Mouse (Mus musculus): ENCODE measurements around the gene Raet1e. TPM values are rescaled to one million over a fixed set of nuclear protein-coding genes. Genes with fewer than 3 reads are reported as not detected.
"Not testable (repeated sequence)": the region's sequence is repeated elsewhere in the genome, so short reads cannot be mapped to it uniquely, and the experiment has no call there.

Gene Raet1e
- polyA plus RNA-seq (2015; fragmentation: Nextera tagmentation; extraction: Ambion mirVana), result 0.91 and 1.4 TPM in 2 replicates

DNA sequence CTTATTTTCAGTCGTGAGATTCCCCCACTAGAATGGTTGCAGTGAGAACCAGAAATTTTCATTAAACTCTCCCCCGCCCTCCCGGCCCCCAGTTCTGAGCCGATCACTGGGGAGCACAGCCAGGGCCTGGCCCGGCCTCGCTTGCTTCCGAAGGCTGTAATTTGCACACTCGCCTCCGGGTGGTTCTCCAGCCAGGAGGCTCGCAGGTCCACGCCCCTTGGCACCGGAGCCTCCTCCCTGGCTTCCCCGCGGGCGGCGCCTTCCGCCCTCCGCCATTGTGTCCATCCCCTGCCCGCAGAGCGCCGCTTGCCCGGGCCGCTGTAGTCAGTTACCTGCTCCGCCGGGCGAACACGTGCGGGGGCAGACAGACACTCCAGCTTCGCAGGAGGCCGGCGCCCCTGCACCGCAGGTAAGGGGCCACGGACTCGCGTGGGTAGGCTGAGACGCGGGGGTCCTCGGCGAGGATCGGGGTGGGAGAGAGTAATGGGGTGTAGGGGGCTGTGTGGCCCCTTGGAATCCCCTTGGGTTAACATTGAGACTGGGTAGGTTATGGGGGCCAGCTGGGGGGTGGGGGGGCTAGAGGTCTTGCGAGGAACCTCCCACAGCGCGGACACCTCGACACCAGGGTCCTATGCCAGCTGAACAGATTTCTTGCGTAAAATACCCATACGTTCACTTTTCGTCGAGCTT is at the start of gene Raet1e, which contains the start of gene H60b:
Raet1e (plus strand) TSS at position 260 of the 690 bp plus-strand sequence.
H60b (plus strand) TSS at position 277 of the 690 bp plus-strand sequence.
- not testable (repeated sequence) for H3K36me3 ChIP-seq; H3K9me3 ChIP-seq (replicated peaks); H3K9ac ChIP-seq (replicated peaks); H3K27ac ChIP-seq (replicated peaks)
- under 1% methylated on average over 47 of the region's 48 CpGs for WGBS
- ATAC-seq (ENCODE audit: low FRiP score), result 0 out of 2 replicates have a peak, but pooled peaks have one; percentile 25
- Histone ChIP-seq H3K27me3 (replicated peaks) (peaks cover 73% of the 10 kb centered on the region), H3K4me3 (replicated peaks) (peak within 1 kb of the TSS; percentile 22), H3K4me2 (peak within 1 kb of the TSS; percentile 53), H3K4me1 (peaks cover 14% of the 10 kb centered on the region)

DNA sequence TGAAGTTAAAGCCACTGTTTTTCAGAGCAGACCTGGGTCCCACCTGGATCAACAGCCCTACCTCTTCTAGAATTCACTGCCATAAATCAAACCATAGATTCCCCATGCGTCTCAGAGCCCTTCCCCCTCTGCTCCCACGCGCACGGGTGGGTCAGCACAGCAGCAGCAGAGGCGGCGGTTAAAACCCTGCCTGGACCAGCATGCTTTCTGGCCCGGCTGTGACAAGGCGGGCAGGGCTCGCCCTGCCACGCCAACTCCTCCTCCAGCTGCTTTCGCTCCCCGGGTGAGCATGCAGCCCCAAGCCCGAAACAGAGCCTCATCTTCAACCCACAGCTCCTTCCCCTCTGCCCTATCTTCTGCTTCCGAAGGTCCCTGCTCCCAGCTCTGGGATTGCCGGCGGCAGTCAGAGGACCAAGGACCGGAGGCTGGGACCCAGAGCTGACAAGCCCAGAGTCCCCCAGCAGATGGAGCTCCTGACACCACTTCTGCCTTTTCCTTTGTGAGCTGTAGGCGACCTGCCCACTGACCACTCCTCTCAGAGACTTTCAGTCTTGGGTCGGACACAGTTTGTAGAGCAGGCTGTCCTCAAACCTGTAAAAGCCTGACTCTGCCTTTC is 17.6 kb upstream of the Raet1e start:
- WGBS, result 1% methylated on average over 19 of the region's 19 CpGs

DNA sequence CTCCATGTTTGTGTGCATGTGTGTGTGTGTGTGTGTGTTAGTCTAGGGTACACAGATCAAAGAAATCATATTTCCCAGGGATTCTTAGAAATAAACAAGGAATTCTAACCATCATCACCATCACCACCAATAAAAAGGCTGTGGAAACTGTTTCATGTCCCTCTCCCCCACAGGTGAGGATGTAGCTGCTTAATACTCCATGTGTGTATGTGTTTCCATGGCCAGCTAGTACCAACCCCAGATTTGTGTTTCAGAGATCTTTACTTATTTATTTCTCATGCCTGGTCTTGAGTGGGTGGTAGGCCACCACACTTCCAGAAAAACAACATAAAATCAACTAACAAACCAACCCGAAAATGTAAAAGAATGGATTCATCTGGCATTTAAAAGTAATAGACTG is 16.2 kb upstream of the Raet1e start:
- H3K4me3 ChIP-seq (replicated peaks); H3K27ac ChIP-seq (replicated peaks); H3K4me1 ChIP-seq; H3K27me3 ChIP-seq (replicated peaks); H3K36me3 ChIP-seq; ATAC-seq (ENCODE audit: low FRiP score); H3K4me2 ChIP-seq; H3K9me3 ChIP-seq (replicated peaks); H3K9ac ChIP-seq (replicated peaks): not testable (repeated sequence)
- WGBS, result 91% methylated on average over 1 of the region's 1 CpGs

More for the DNA sequence above, 17.6 kb upstream of the Raet1e start:
- Histone ChIP-seq H3K27ac (replicated peaks) (no peak overlapping the region), H3K9ac (replicated peaks) (peak overlapping the region; percentile 48), H3K4me1 (no peaks in the 10 kb centered on the region), H3K4me2 (peak overlapping the region; percentile 81), H3K27me3 (replicated peaks) (no peaks in the 10 kb centered on the region), H3K9me3 (replicated peaks) (no peaks in the 10 kb centered on the region), H3K4me3 (replicated peaks) (peak overlapping the region; percentile 45), H3K36me3 (no peaks in the 10 kb centered on the region)
- peak; percentile 74 for ATAC-seq (ENCODE audit: low FRiP score)

DNA sequence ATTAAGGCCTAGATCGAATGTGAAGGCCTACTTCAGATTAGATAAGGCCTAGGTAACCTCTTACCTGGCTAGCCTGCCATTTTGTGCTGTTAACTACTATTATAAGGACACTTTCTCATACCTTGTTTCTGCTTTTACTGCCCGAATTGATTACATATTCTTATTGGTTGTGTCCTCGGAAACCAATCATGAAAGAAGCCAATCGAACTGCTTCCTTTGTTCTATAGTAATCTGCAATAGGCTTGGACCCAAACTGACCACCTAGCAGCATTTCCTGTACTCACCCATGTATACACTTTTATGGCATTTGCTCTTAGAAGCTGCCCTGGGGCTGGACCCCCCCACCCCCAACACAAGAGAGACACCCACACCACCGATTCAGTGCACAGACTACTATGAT is 15.4 kb upstream of the Raet1e start:
- WGBS, result 71% methylated on average over 5 of the region's 5 CpGs
- H3K9me3 ChIP-seq (replicated peaks), result no peaks in the 10 kb centered on the region
- H3K9ac ChIP-seq (replicated peaks), result no peak overlapping the region
- no peaks in the 10 kb centered on the region for H3K4me1 ChIP-seq
- no peak for ATAC-seq (ENCODE audit: low FRiP score)
- H3K4me2 ChIP-seq, result no peak overlapping the region
- H3K27me3 ChIP-seq (replicated peaks), result no peaks in the 10 kb centered on the region
- H3K36me3 ChIP-seq, result no peaks in the 10 kb centered on the region
- no peak overlapping the region for H3K27ac ChIP-seq (replicated peaks)
- H3K4me3 ChIP-seq (replicated peaks), result no peak overlapping the region

DNA sequence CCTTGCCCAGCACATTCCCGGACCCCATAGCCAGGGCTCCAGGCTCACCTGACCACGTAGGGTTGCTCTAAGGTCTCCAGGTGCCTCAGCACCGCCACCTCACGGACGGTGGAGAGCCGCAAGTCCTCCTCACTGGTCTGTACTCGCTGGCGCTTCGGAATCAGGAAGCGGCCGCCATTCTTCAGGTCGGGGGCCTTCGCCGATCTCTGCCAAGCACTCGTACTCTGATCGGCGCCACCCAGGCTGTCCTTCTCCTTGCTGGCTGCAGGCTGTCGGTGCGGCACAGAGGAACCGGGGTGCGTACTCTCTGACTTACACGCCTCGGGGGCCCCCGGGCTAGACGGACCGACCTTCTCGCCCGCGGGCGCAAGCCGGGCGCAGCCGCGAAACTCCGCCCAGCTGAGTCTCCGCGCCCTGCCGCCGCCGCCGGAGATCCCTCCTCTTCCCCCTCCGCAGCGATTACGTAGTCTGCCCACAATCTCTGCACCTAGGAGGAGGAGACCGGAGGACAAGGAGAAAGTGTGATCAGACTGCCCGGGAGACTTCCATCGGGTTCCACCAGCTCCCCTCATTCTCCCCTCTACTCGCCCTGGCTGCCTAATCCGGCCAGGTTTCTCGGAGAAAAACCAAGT is 9.8 kb upstream of the Raet1e start:
- Histone ChIP-seq H3K4me2 (peak overlapping the region; percentile 81), H3K27me3 (replicated peaks) (peaks cover 41% of the 10 kb centered on the region), H3K36me3 (no peaks in the 10 kb centered on the region), H3K4me3 (replicated peaks) (peak overlapping the region; percentile 46), H3K4me1 (peaks cover 30% of the 10 kb centered on the region), H3K27ac (replicated peaks) (no peak overlapping the region), H3K9ac (replicated peaks) (peak overlapping the region; percentile 30; the same call in 1 of the 2 replicates), H3K9me3 (replicated peaks) (no peaks in the 10 kb centered on the region)
- ATAC-seq (ENCODE audit: low FRiP score), result peak; percentile 70
- under 1% methylated on average over 38 of the region's 50 CpGs for WGBS

DNA sequence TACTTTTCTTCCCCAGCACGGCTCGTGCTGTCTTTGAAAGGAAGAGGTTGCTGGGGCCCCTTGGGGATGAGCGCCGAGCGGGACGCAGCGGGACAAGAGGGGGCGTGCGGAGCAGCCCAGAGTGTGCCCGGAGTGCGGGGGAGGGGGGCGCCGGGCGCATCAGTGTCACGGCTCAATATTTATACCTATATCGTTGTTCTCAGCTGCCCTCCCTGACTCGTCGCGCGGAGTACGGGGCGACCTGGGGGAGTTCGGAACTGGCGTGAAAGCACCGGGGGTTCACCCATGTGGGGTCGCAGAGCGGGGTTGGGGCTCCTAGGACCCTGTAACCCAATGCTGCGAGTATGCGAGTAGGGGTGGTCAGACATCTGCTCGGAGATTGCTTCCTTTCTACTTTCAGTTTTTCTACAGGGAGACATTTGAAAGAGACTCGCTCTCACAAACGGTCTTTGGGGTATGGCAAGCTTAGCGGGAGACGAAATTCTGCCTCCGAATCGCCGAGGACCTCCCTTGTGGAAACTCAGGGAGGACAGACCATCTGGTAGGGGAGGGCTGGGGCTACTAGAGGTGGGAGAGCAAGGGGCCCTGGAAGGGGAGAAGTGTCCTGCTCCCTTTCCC is 9.2 kb upstream of the Raet1e start, which contains the start of gene E030030I06Rik:
E030030I06Rik (minus strand) TSS at position 198 of the 618 bp plus-strand sequence.
- peaks cover 44% of the 10 kb centered on the region for H3K27me3 ChIP-seq (replicated peaks)
- H3K36me3 ChIP-seq, result no peaks in the 10 kb centered on the region
- ATAC-seq (ENCODE audit: low FRiP score), result peak; percentile 22; the same call in 1 of the 2 replicates
- H3K4me2 ChIP-seq, result peak within 1 kb of the TSS; percentile 81
- no peak within 1 kb of the TSS for H3K27ac ChIP-seq (replicated peaks)
- under 1% methylated on average over 37 of the region's 37 CpGs for WGBS
- H3K9me3 ChIP-seq (replicated peaks), result no peaks in the 10 kb centered on the region
- H3K9ac ChIP-seq (replicated peaks), result peak within 1 kb of the TSS; percentile 30; the same call in 1 of the 2 replicates
- peaks cover 32% of the 10 kb centered on the region for H3K4me1 ChIP-seq
- H3K4me3 ChIP-seq (replicated peaks), result peak within 1 kb of the TSS; percentile 46

DNA sequence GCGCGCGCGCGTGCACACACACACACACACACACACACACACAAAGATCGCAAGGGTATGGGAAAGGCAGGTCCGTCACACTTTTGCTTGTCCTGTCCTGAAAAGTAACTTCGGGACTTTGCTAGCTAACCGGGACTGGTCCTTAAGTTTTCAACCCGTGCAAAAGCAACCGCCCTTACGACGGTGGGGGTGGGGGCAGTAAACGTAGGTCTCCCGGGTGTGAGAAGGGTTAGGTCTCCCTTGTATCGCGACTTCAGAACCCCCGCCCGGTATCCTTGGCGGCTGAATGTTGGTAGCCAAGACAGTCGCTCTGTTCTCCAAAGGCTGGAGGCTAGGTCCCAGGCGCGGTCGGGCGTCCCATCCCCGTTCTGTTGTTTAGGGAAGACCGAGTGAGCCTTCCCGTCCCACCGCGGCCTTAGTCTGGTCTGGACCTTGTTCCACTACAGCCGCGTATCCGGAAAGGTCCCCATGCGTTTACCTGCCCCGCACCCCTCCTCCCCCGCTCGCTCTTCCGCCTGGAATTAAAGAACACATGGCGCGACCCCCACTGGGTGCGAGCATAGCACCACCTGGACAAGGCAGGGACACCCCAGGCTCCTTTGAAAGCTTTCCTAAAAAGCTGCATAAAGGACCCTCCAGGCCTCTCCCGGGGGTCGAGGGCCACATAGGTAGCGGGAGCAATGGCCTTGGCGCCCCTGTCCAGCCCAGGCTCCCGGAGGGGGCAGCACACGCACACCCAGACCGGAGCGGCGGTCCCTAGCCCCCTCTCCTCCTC is 8.5 kb upstream of the Raet1e start:
- no peak overlapping the region for H3K27ac ChIP-seq (replicated peaks)
- peaks cover 34% of the 10 kb centered on the region for H3K4me1 ChIP-seq
- under 1% methylated on average over 50 of the region's 50 CpGs for WGBS
- H3K27me3 ChIP-seq (replicated peaks), result peaks cover 45% of the 10 kb centered on the region
- H3K9me3 ChIP-seq (replicated peaks), result no peaks in the 10 kb centered on the region
- no peaks in the 10 kb centered on the region for H3K36me3 ChIP-seq
- no peak for ATAC-seq (ENCODE audit: low FRiP score)
- peak overlapping the region; percentile 46 for H3K4me3 ChIP-seq (replicated peaks)
- H3K9ac ChIP-seq (replicated peaks), result no peak overlapping the region
- peak overlapping the region; percentile 81 for H3K4me2 ChIP-seq

DNA sequence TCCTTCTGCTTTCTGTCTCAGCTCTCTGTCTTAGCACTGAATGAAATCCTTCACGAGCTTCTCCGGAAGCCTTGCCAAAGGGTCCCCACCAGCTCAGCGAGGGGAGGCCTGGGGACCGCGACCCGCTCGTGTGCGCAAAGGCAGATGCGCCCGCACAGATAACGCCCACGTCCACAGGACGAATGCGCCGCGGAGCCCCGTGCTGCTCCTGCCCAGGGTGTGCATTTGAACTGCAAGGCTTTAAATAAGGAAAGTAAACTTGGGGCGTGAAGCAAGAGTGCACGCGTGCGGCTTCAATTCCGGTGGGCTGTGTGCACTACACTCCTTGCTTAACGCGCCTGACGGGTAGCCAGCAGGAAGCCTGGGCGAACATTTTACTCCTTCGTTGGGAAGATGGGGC is 7.8 kb upstream of the Raet1e start:
- Histone ChIP-seq H3K9me3 (replicated peaks) (no peaks in the 10 kb centered on the region), H3K36me3 (no peaks in the 10 kb centered on the region), H3K4me2 (peak overlapping the region; percentile 81), H3K4me3 (replicated peaks) (0 out of 2 replicates have a peak overlapping the region, but pooled peaks have one; percentile 46), H3K9ac (replicated peaks) (no peak overlapping the region), H3K4me1 (peaks cover 34% of the 10 kb centered on the region), H3K27ac (replicated peaks) (no peak overlapping the region), H3K27me3 (replicated peaks) (peaks cover 52% of the 10 kb centered on the region)
- ATAC-seq (ENCODE audit: low FRiP score), result no peak
- WGBS, result 0% methylated on average over 27 of the region's 27 CpGs

DNA sequence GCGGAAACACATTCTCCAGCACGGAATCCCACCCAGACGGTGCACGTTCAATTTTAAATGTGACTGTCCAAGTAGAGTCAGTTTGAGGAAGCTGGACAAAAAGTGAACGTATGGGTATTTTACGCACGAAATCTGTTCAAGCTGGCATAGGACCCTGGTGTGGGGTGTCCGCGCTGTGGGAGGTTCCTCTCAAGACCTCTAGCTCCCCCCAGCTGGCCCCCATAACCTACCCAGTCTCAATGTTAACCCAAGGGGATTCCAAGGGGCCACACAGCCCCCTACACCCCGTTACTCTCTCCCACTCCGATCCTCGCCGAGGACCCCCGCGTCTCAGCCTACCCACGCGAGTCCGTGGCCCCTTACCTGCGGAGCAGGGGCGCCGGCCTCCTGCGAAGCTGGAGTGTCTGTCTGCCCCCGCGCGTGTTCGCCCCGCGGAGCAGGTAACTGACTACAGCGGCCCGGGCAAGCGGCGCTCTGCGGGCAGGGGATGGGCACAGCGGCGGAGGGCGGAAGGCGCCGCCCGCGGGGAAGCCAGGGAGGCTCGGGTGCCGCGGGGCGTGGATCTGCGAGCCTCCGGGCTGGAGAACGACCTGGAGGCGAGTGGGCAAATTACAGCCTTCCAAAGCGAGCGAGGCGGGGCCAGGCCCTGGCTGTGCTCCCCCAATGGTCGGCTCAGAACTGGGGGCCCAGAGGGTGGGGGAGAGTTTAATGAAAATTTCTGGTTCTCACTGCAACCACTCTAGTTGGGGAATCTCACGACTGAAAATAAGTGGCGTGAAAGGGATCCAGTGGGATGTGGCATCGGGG is 7.1 kb upstream of the Raet1e start:
- not testable (repeated sequence) for H3K27ac ChIP-seq (replicated peaks); H3K36me3 ChIP-seq; H3K9me3 ChIP-seq (replicated peaks); H3K9ac ChIP-seq (replicated peaks)
- Histone ChIP-seq H3K4me2 (peak overlapping the region; percentile 25; the same call in 1 of the 2 replicates), H3K4me1 (peaks cover 34% of the 10 kb centered on the region), H3K4me3 (replicated peaks) (0 out of 2 replicates have a peak overlapping the region, but pooled peaks have one; percentile 8), H3K27me3 (replicated peaks) (peaks cover 59% of the 10 kb centered on the region)
- ATAC-seq (ENCODE audit: low FRiP score), result peak; percentile 19; the same call in 1 of the 2 replicates
- WGBS, result 1% methylated on average over 55 of the region's 55 CpGs

DNA sequence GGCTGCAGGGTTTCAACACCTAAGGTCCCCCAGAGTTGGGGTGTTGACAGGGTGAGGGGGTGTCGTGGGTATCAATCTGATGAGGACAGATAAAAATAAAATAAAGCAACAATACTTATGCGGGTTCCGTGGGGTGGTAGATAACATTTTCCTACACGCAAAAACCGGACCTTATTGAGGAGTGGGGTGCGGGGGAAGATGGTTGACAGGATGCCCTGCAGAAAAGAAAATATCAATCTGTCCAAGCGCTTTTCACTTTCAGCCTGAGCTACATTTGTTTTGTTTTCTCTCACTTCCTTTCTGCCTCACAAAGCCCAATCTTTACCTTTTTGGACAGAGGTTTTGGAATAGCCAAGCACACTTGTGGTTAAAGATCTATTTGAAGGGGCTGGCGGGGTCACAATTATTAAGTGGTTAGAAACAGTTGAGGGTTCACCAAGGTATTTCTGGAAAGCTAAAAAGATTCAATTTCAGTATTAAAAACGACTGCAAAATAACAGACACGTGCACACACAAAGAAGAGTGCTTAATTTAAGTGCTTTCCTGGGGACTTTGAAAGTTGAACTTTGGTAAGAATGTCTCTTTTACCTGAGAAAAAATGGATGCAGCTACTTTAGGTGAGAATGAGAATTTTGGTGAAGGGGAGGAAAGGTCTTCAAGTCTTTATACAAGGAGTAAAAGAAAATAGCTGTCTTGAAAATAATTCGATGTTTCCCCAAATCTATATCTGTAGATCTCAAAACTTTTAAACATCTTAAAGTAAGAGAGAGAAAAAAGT is 6.3 kb upstream of the Raet1e start:
- Histone ChIP-seq H3K27me3 (replicated peaks) (peaks cover 67% of the 10 kb centered on the region), H3K4me1 (peaks cover 34% of the 10 kb centered on the region)
- H3K4me3 ChIP-seq (replicated peaks); H3K36me3 ChIP-seq; H3K9ac ChIP-seq (replicated peaks); ATAC-seq (ENCODE audit: low FRiP score); H3K27ac ChIP-seq (replicated peaks); H3K9me3 ChIP-seq (replicated peaks); H3K4me2 ChIP-seq: not testable (repeated sequence)
- WGBS, result 2% methylated on average over 11 of the region's 11 CpGs

Data from neural tube, embryonic 15.5 days (tissue).